Mouse (Mus musculus) E14TG2a.4 (cell line): ENCODE results near the gene Trio.

Experiments used
- H3K27me3 ChIP-seq: 2 replicates; pipeline ENCODE4 v1.6.1; 2014; ENCODE audit warnings: low read length, control low read depth; ENCODE audit not compliant: insufficient read depth
- H3K36me3 ChIP-seq: 2 replicates; pipeline ENCODE4 v1.6.1; 2014; ENCODE audit warnings: low read length, control low read depth; ENCODE audit not compliant: insufficient read depth
- H3K4me1 ChIP-seq: replicated peaks from 2 replicates; pipeline ENCODE4 v1.6.1; 2014; ENCODE audit warnings: low read depth, low read length, control low read depth
- H3K4me3 ChIP-seq: replicated peaks from 2 replicates; pipeline ENCODE4 v1.5.1; 2014; ENCODE audit warnings: mild to moderate bottlenecking, low read length
- H3K9me3 ChIP-seq: 2 replicates; pipeline ENCODE4 v1.6.1; 2014; ENCODE audit warnings: low read length, control low read depth
- CTCF ChIP-seq: conservative IDR thresholded peaks from 2 replicates; pipeline ENCODE4 v1.5.1; 2014; ENCODE audit warnings: low read length
- NANOG ChIP-seq: IDR thresholded peaks from 2 replicates; pipeline ENCODE4 v1.6.1; 2014; ENCODE audit warnings: borderline replicate concordance, low read length, mixed read lengths
- POU5F1 ChIP-seq: IDR thresholded peaks from 2 replicates; pipeline ENCODE4 v1.6.1; 2014; ENCODE audit warnings: low read length, borderline replicate concordance

Gene Trio

GRCm38 (mm10) chr15:27683206-27683605 lies 342.4 kb downstream of the Trio start:
- peaks cover 6% of the 10 kb centered on the region; the same call in 1 of the 2 replicates for H3K9me3 ChIP-seq
- TF ChIP-seq CTCF (no peak), POU5F1 (no peak), NANOG (no peak)
- H3K4me3 ChIP-seq: no peak overlapping the region
- peaks cover 8% of the 10 kb centered on the region for H3K4me1 ChIP-seq
- no peaks in the 10 kb centered on the region for H3K36me3 ChIP-seq
- H3K27me3 ChIP-seq: peaks cover 52% of the 10 kb centered on the region

DNA sequence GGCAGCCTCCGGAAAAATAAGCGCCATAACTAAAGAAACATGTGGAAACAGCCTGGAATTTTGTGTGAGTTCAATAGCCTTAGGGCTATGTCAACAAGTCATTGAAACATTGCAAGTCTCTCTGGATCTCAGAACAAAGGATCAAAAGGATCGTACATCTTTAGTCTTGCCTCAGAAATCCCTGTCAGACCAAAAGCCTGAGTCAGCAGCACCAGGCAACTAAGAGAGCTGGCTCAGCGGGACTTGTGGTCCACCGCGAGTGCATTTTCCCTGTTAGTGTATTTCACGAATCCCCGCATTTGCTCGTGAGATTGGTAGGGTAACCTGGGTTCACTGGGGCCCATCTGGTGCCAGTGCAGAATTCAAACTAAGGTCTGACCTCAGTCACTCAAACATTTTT lies 343.0 kb downstream of the Trio start:
- Histone ChIP-seq H3K36me3 (no peaks in the 10 kb centered on the region), H3K4me1 (peaks cover 8% of the 10 kb centered on the region), H3K27me3 (peaks cover 56% of the 10 kb centered on the region), H3K9me3 (peaks cover 6% of the 10 kb centered on the region; the same call in 1 of the 2 replicates), H3K4me3 (no peak overlapping the region)
- TF ChIP-seq NANOG: no peak
- TF ChIP-seq POU5F1: no peak
- TF ChIP-seq CTCF: no peak

- TF ChIP-seq CTCF: no peak
- no peak for TF ChIP-seq POU5F1
- TF ChIP-seq NANOG: no peak
- Histone ChIP-seq H3K4me3 (peak within 1 kb of the TSS; percentile 83), H3K9me3 (peaks cover 6% of the 10 kb centered on the region; the same call in 1 of the 2 replicates), H3K36me3 (no peaks in the 10 kb centered on the region), H3K4me1 (peaks cover 8% of the 10 kb centered on the region), H3K27me3 (peaks cover 60% of the 10 kb centered on the region)
Measured at GRCm38 (mm10) chr15:27681419-27682187, 344.0 kb downstream of the Trio start, which contains the start of gene Otulinl. Otulinl (minus strand) TSS chr15:27681579.

GRCm38 (mm10) chr15:27680997-27681396 lies 344.7 kb downstream of the Trio start:
- Histone ChIP-seq H3K9me3 (peaks cover 3% of the 10 kb centered on the region; the same call in 1 of the 2 replicates), H3K4me3 (peak overlapping the region; percentile 83), H3K4me1 (peaks cover 8% of the 10 kb centered on the region), H3K36me3 (no peaks in the 10 kb centered on the region), H3K27me3 (peaks cover 64% of the 10 kb centered on the region)
- TF ChIP-seq CTCF (no peak), POU5F1 (no peak), NANOG (no peak)
